Mouse (Mus musculus) midbrain, embryonic 14.5 days (tissue): Measurements from ENCODE around the gene Mrps18b. TPM values are rescaled to one million over a fixed set of nuclear protein-coding genes. Genes with fewer than 3 reads are reported as not detected.
A peak's percentile ranks its signal among the peaks of the same experiment; 100 is the strongest.
"Not testable (repeated sequence)": the region's sequence is repeated elsewhere in the genome, so short reads cannot be mapped to it uniquely, and the experiment has no call there.

Experiments
- ATAC-seq: fragments of 200-750 bp; cut with Nextera tagmentation; 2 replicates; pipeline ENCODE4 v1.8.0; 2017; ENCODE audit warnings: moderate number of reproducible peaks, moderate library complexity; ENCODE audit not compliant: low FRiP score, low TSS enrichment
- DNase-seq: peaks from one replicate; pipeline ENCODE4 v3.0.0-alpha.2; 2015
- H3K27ac ChIP-seq: fragments of 300-500 bp; sonication (generic); replicated peaks from 2 replicates; pipeline ENCODE4 v1.5.1; 2014; ENCODE audit warnings: mild to moderate bottlenecking, low read depth, low read length, moderate library complexity
- H3K27me3 ChIP-seq: fragments of 300-500 bp; sonication (generic); 2 replicates; pipeline ENCODE4 v1.6.1; 2014; ENCODE audit warnings: low read length, control low read depth, mixed read lengths; ENCODE audit not compliant: control insufficient read depth, insufficient read depth
- H3K36me3 ChIP-seq: fragments of 300-500 bp; sonication (generic); 2 replicates; pipeline ENCODE4 v1.6.1; 2014; ENCODE audit warnings: low read length, control low read depth; ENCODE audit not compliant: control insufficient read depth, insufficient read depth
- H3K4me1 ChIP-seq: fragments of 300-500 bp; sonication (generic); 2 replicates; pipeline ENCODE4 v1.6.1; 2014; ENCODE audit warnings: mild to moderate bottlenecking, antibody characterized with exemption, low read length, control low read depth; ENCODE audit not compliant: control insufficient read depth, insufficient read depth
- H3K4me2 ChIP-seq: fragments of 300-500 bp; sonication (generic); 2 replicates; pipeline ENCODE4 v1.6.1; 2014; ENCODE audit warnings: mild to moderate bottlenecking, low read length, moderate library complexity
- H3K4me3 ChIP-seq: fragments of 300-500 bp; sonication (generic); replicated peaks from 2 replicates; pipeline ENCODE4 v1.5.1; 2014; ENCODE audit warnings: low read depth, low read length
- H3K9ac ChIP-seq: fragments of 300-500 bp; sonication (generic); replicated peaks from 2 replicates; pipeline ENCODE4 v1.6.1; 2014; ENCODE audit warnings: mild to moderate bottlenecking, low read length, moderate library complexity
- H3K9me3 ChIP-seq: fragments of 300-500 bp; sonication (generic); 2 replicates; pipeline ENCODE4 v1.6.1; 2016; ENCODE audit warnings: low read length, control low read depth, mixed read lengths; ENCODE audit not compliant: control insufficient read depth
- WGBS: fragments of 180-500 bp; shearing (Covaris S2); extraction: QIAGEN DNeasy Blood & Tissue Kit; methylation state at CpG from one replicate; pipeline ENCODE4 v1.1.7; 2014; 5-methylcytosine and 5-hydroxymethylcytosine counted together
- polyA plus RNA-seq: library from polyadenylated mRNA; unstranded; fragments of >200 nt; fragmentation: Nextera tagmentation; extraction: Ambion mirVana; gene quantifications from 2 replicates; pipeline ENCODE4 v1.2.1, GENCODE M21; 2014

The Mrps18b gene
- polyA plus RNA-seq, 1 experiment from 2014 or later = 55.3 TPM

GRCm38 (mm10) chr17:35937700-35938348 is 21.6 kb upstream of the Mrps18b start:
- H3K4me1 ChIP-seq = no peaks in the 10 kb centered on the region
- H3K27ac ChIP-seq = no peak overlapping the region
- no peaks in the 10 kb centered on the region for H3K27me3 ChIP-seq
- peak; percentile 80 for DNase-seq
- WGBS = 44% methylated on average over 2 of the region's 2 CpGs
- ATAC-seq = no peak; the same call in 1 of the 2 replicates
- H3K36me3 ChIP-seq = no peaks in the 10 kb centered on the region
- no peak overlapping the region for H3K4me2 ChIP-seq
- H3K9ac ChIP-seq = no peak overlapping the region
- H3K9me3 ChIP-seq = no peaks in the 10 kb centered on the region
- H3K4me3 ChIP-seq = no peak overlapping the region

- H3K9me3 ChIP-seq, H3K4me1 ChIP-seq, H3K4me3 ChIP-seq, H3K9ac ChIP-seq, H3K27ac ChIP-seq, H3K36me3 ChIP-seq, H3K4me2 ChIP-seq, H3K27me3 ChIP-seq, ATAC-seq, DNase-seq: not testable (repeated sequence)
- 93% methylated on average over 14 of the region's 14 CpGs for WGBS
Measured at GRCm38 (mm10) chr17:35935763-35936162, 19.6 kb upstream of the Mrps18b start.

GRCm38 (mm10) chr17:35932608-35933007 is 16.4 kb upstream of the Mrps18b start:
- Histone ChIP-seq H3K4me3 (no peak overlapping the region), H3K27ac (no peak overlapping the region), H3K9me3 (no peaks in the 10 kb centered on the region), H3K9ac (no peak overlapping the region), H3K4me2 (no peak overlapping the region), H3K27me3 (no peaks in the 10 kb centered on the region), H3K36me3 (peaks cover 41% of the 10 kb centered on the region), H3K4me1 (no peaks in the 10 kb centered on the region)
- ATAC-seq (no peak), DNase-seq (no peak)
- WGBS = 92% methylated on average over 4 of the region's 4 CpGs

GRCm38 (mm10) chr17:35930627-35931026 is 14.4 kb upstream of the Mrps18b start:
- no peak overlapping the region for H3K27ac ChIP-seq
- H3K36me3 ChIP-seq = peaks cover 58% of the 10 kb centered on the region
- no peaks in the 10 kb centered on the region for H3K27me3 ChIP-seq
- H3K4me2 ChIP-seq = no peak overlapping the region
- no peak overlapping the region for H3K4me3 ChIP-seq
- 96% methylated on average over 12 of the region's 12 CpGs for WGBS
- no peaks in the 10 kb centered on the region for H3K4me1 ChIP-seq
- no peak for ATAC-seq
- H3K9me3 ChIP-seq = no peaks in the 10 kb centered on the region
- no peak for DNase-seq
- H3K9ac ChIP-seq = no peak overlapping the region

- WGBS = 93% methylated on average over 2 of the region's 2 CpGs
- Histone ChIP-seq H3K27me3 (no peaks in the 10 kb centered on the region), H3K4me2 (no peak overlapping the region), H3K4me3 (no peak overlapping the region), H3K9ac (no peak overlapping the region), H3K9me3 (no peaks in the 10 kb centered on the region), H3K36me3 (peaks cover 69% of the 10 kb centered on the region), H3K27ac (no peak overlapping the region), H3K4me1 (no peaks in the 10 kb centered on the region)
- DNase-seq (no peak), ATAC-seq (no peak)
Measured at GRCm38 (mm10) chr17:35929534-35929933, 13.3 kb upstream of the Mrps18b start.

- H3K27me3 ChIP-seq = no peaks in the 10 kb centered on the region
- H3K36me3 ChIP-seq = peaks cover 81% of the 10 kb centered on the region
- no peaks in the 10 kb centered on the region for H3K4me1 ChIP-seq
- 74% methylated on average over 1 of the region's 1 CpGs for WGBS
- no peaks in the 10 kb centered on the region for H3K9me3 ChIP-seq
- H3K4me3 ChIP-seq = no peak overlapping the region
- H3K27ac ChIP-seq = no peak overlapping the region
- no peak overlapping the region for H3K4me2 ChIP-seq
- H3K9ac ChIP-seq = no peak overlapping the region
- ATAC-seq = no peak
- DNase-seq = no peak
Measured at GRCm38 (mm10) chr17:35927471-35927870, 11.3 kb upstream of the Mrps18b start.

- no peaks in the 10 kb centered on the region for H3K9me3 ChIP-seq
- no peaks in the 10 kb centered on the region for H3K27me3 ChIP-seq
- DNase-seq = no peak
- no peak overlapping the region for H3K9ac ChIP-seq
- peaks cover 49% of the 10 kb centered on the region for H3K36me3 ChIP-seq
- no peak overlapping the region for H3K4me3 ChIP-seq
- H3K27ac ChIP-seq = no peak overlapping the region
- no peak overlapping the region for H3K4me2 ChIP-seq
- no peak for ATAC-seq
- WGBS = 93% methylated on average over 4 of the region's 4 CpGs
- H3K4me1 ChIP-seq = peaks cover 30% of the 10 kb centered on the region
Measured at GRCm38 (mm10) chr17:35923281-35923680, 7.1 kb upstream of the Mrps18b start.

GRCm38 (mm10) chr17:35922566-35922965 is 6.4 kb upstream of the Mrps18b start:
- H3K4me2 ChIP-seq = no peak overlapping the region
- DNase-seq (no peak), ATAC-seq (no peak)
- H3K27me3 ChIP-seq = no peaks in the 10 kb centered on the region
- H3K36me3 ChIP-seq = peaks cover 42% of the 10 kb centered on the region
- H3K9ac ChIP-seq = no peak overlapping the region; the same call in 1 of the 2 replicates
- WGBS = 93% methylated on average over 3 of the region's 3 CpGs
- H3K27ac ChIP-seq = no peak overlapping the region
- H3K9me3 ChIP-seq = no peaks in the 10 kb centered on the region
- no peak overlapping the region for H3K4me3 ChIP-seq
- peaks cover 30% of the 10 kb centered on the region for H3K4me1 ChIP-seq

GRCm38 (mm10) chr17:35921710-35922109 is 5.5 kb upstream of the Mrps18b start:
- H3K9me3 ChIP-seq = no peaks in the 10 kb centered on the region
- H3K27me3 ChIP-seq = no peaks in the 10 kb centered on the region
- peaks cover 30% of the 10 kb centered on the region for H3K4me1 ChIP-seq
- H3K4me2 ChIP-seq = no peak overlapping the region
- H3K9ac ChIP-seq = no peak overlapping the region
- ATAC-seq (no peak), DNase-seq (no peak)
- H3K36me3 ChIP-seq = peaks cover 36% of the 10 kb centered on the region
- WGBS = 86% methylated on average over 4 of the region's 4 CpGs
- H3K27ac ChIP-seq = peak overlapping the region; percentile 92; the same call in 1 of the 2 replicates
- H3K4me3 ChIP-seq = no peak overlapping the region
